Mouse (Mus musculus) E14TG2a.4 (cell line): ENCODE results near the gene Pinlyp.

Experiments used
- H3K27me3 ChIP-seq: 2 replicates; pipeline ENCODE4 v1.6.1; 2014; ENCODE audit warnings: low read length, control low read depth; ENCODE audit not compliant: insufficient read depth
- H3K36me3 ChIP-seq: 2 replicates; pipeline ENCODE4 v1.6.1; 2014; ENCODE audit warnings: low read length, control low read depth; ENCODE audit not compliant: insufficient read depth
- H3K4me1 ChIP-seq: replicated peaks from 2 replicates; pipeline ENCODE4 v1.6.1; 2014; ENCODE audit warnings: low read depth, low read length, control low read depth
- H3K4me3 ChIP-seq: replicated peaks from 2 replicates; pipeline ENCODE4 v1.5.1; 2014; ENCODE audit warnings: mild to moderate bottlenecking, low read length
- H3K9me3 ChIP-seq: 2 replicates; pipeline ENCODE4 v1.6.1; 2014; ENCODE audit warnings: low read length, control low read depth
- CTCF ChIP-seq: conservative IDR thresholded peaks from 2 replicates; pipeline ENCODE4 v1.5.1; 2014; ENCODE audit warnings: low read length
- NANOG ChIP-seq: IDR thresholded peaks from 2 replicates; pipeline ENCODE4 v1.6.1; 2014; ENCODE audit warnings: borderline replicate concordance, low read length, mixed read lengths
- POU5F1 ChIP-seq: IDR thresholded peaks from 2 replicates; pipeline ENCODE4 v1.6.1; 2014; ENCODE audit warnings: low read length, borderline replicate concordance

The Pinlyp gene

DNA sequence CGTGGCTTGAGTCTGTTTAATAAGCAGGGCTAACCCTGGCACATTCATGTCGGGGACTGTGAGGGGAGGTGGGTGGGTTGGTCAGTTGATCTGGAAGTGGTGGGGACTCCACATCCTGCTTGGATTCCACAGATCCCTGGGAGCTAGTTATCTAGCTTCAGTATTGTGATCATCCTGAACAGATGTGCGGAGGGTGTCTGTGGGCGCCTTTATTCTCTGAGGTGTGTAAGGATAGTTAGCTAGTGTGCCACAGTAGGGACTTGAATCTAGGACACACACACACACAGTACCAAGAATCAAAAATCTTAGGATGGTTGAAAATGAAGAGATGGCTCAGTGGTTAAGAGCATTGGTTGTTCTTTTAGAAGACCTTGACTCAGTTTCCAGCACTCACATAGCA lies 22.6 kb upstream of the Pinlyp start:
- no peaks in the 10 kb centered on the region for H3K27me3 ChIP-seq
- no peak overlapping the region for H3K4me3 ChIP-seq
- H3K36me3 ChIP-seq, result peaks cover 94% of the 10 kb centered on the region
- no peaks in the 10 kb centered on the region for H3K9me3 ChIP-seq
- no peak for TF ChIP-seq POU5F1
- no peak for TF ChIP-seq CTCF
- TF ChIP-seq NANOG, result no peak
- H3K4me1 ChIP-seq, result peaks cover 75% of the 10 kb centered on the region

- H3K9me3 ChIP-seq, result no peaks in the 10 kb centered on the region
- H3K4me3 ChIP-seq, result no peak overlapping the region
Measured at GRCm38 (mm10) chr7:24566206-24566605, 20.3 kb upstream of the Pinlyp start.

GRCm38 (mm10) chr7:24565627-24566026 lies 19.7 kb upstream of the Pinlyp start:
- Histone ChIP-seq H3K4me3 (no peak overlapping the region), H3K36me3 (peaks cover 88% of the 10 kb centered on the region), H3K4me1 (peaks cover 77% of the 10 kb centered on the region), H3K9me3 (no peaks in the 10 kb centered on the region), H3K27me3 (no peaks in the 10 kb centered on the region)
- TF ChIP-seq NANOG (no peak), POU5F1 (no peak), CTCF (no peak)

More at GRCm38 (mm10) chr7:24566206-24566605, 20.3 kb upstream of the Pinlyp start:
- Histone ChIP-seq H3K36me3 (peaks cover 88% of the 10 kb centered on the region), H3K4me1 (peaks cover 79% of the 10 kb centered on the region), H3K27me3 (no peaks in the 10 kb centered on the region)
- no peak for TF ChIP-seq CTCF
- no peak for TF ChIP-seq NANOG
- no peak for TF ChIP-seq POU5F1

GRCm38 (mm10) chr7:24564607-24565265 lies 18.8 kb upstream of the Pinlyp start:
- peaks cover 77% of the 10 kb centered on the region for H3K4me1 ChIP-seq
- peaks cover 87% of the 10 kb centered on the region for H3K36me3 ChIP-seq
- H3K4me3 ChIP-seq, result no peak overlapping the region
- TF ChIP-seq NANOG, result no peak
- TF ChIP-seq CTCF, result peak; percentile 97
- no peaks in the 10 kb centered on the region for H3K27me3 ChIP-seq
- H3K9me3 ChIP-seq, result no peaks in the 10 kb centered on the region

DNA sequence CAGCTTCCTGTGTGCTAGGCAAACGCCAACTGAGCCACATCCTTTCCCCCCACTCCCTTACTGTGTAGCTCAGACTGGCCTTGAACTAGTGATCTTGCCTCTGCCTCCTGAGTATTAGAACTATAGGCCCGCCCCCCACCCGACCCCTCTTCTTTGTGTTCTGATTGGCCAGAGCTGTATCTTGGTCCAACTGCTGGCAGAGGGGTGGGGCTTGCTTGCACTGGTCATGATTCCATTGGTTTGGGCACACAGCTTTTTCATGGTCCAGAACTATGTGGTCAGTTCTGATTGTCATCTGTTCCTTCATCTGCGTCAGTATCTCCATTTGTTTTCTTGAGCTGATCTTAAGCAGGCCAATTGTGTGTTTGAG lies 17.9 kb upstream of the Pinlyp start:
- peaks cover 81% of the 10 kb centered on the region for H3K4me1 ChIP-seq
- H3K4me3 ChIP-seq, result 0 out of 2 replicates have a peak overlapping the region, but pooled peaks have one; percentile 4
- H3K27me3 ChIP-seq, result no peaks in the 10 kb centered on the region
- H3K9me3 ChIP-seq, result no peaks in the 10 kb centered on the region
- TF ChIP-seq NANOG, result no peak
- no peak for TF ChIP-seq CTCF
- TF ChIP-seq POU5F1, result no peak
- peaks cover 87% of the 10 kb centered on the region for H3K36me3 ChIP-seq

DNA sequence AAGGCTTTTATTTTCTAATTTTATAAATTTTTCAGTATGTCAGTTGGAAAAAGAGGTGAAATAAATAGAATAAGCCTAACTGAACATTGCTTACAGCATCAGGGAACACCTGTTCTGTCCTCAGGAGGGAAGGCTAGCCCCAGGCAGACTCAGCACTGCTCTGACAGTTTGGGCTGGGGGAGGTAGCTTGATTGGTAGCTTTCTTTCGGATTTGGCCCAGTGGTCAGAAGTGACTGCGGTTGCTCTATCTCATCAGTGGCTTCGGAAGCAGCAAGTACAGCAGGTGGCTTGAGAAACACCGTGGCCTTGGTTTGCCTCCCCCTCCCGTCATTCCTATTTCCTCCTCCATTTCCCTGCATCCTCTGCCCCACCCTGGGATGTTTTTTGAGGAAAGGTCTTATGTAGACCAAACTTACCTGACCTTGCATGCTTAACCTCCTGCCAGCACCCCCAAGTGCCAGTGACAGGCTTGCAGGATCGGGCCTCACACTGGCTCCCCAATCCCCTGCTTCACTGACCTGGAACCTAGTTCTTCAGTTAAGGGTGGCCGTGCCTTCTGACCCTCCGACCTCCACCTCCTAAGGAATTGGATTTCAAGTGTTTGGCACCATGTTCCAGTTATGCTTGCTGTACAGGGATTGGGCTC lies 17.4 kb upstream of the Pinlyp start:
- Histone ChIP-seq H3K36me3 (peaks cover 87% of the 10 kb centered on the region), H3K27me3 (no peaks in the 10 kb centered on the region), H3K4me1 (peaks cover 86% of the 10 kb centered on the region), H3K4me3 (0 out of 2 replicates have a peak overlapping the region, but pooled peaks have one; percentile 4), H3K9me3 (no peaks in the 10 kb centered on the region)
- TF ChIP-seq POU5F1 (no peak), CTCF (no peak), NANOG (no peak)

GRCm38 (mm10) chr7:24561450-24561849 lies 15.5 kb upstream of the Pinlyp start:
- Histone ChIP-seq H3K4me1 (peaks cover 76% of the 10 kb centered on the region), H3K9me3 (no peaks in the 10 kb centered on the region), H3K27me3 (no peaks in the 10 kb centered on the region), H3K4me3 (no peak overlapping the region), H3K36me3 (peaks cover 83% of the 10 kb centered on the region)
- no peak for TF ChIP-seq POU5F1
- TF ChIP-seq CTCF, result no peak
- no peak for TF ChIP-seq NANOG

GRCm38 (mm10) chr7:24555786-24556185 lies 9.9 kb upstream of the Pinlyp start:
- TF ChIP-seq CTCF (no peak), NANOG (no peak), POU5F1 (no peak)
- Histone ChIP-seq H3K4me3 (no peak overlapping the region), H3K27me3 (no peaks in the 10 kb centered on the region), H3K9me3 (peaks cover 6% of the 10 kb centered on the region; the same call in 1 of the 2 replicates), H3K36me3 (peaks cover 94% of the 10 kb centered on the region), H3K4me1 (peaks cover 62% of the 10 kb centered on the region)
